Mouse (Mus musculus): ENCODE measurements around the gene Tmem59.

The Tmem59 gene

GRCm38 (mm10) chr4:107240196-107240595 lies 62.0 kb downstream of the Tmem59 start:
- DNase-seq (ENCODE audit: inconsistent ontology term): no peak

- DNase-seq (ENCODE audit: inconsistent ontology term): peak; percentile 74
Observed at GRCm38 (mm10) chr4:107243365-107244333, 65.5 kb downstream of the Tmem59 start.

GRCm38 (mm10) chr4:107245368-107245767 lies 67.2 kb downstream of the Tmem59 start:
- DNase-seq (ENCODE audit: inconsistent ontology term): no peak

GRCm38 (mm10) chr4:107246040-107246439 lies 67.8 kb downstream of the Tmem59 start:
- DNase-seq (ENCODE audit: inconsistent ontology term): peak; percentile 52

GRCm38 (mm10) chr4:107247110-107247509 lies 68.9 kb downstream of the Tmem59 start:
- DNase-seq (ENCODE audit: inconsistent ontology term): no peak

GRCm38 (mm10) chr4:107248061-107248460 lies 69.9 kb downstream of the Tmem59 start:
- peak; percentile 43 for DNase-seq (ENCODE audit: inconsistent ontology term)

- DNase-seq (ENCODE audit: inconsistent ontology term): no peak
Observed at GRCm38 (mm10) chr4:107249471-107249870, 71.3 kb downstream of the Tmem59 start.

GRCm38 (mm10) chr4:107250494-107250893 lies 72.3 kb downstream of the Tmem59 start:
- peak; percentile 60 for DNase-seq (ENCODE audit: inconsistent ontology term)
